Mouse (Mus musculus) CD4-positive, CD25-positive, alpha-beta regulatory T cell, adult 4 months (primary cell): ENCODE measurements around the gene Pafah1b3. TPM values are rescaled to one million over a fixed set of nuclear protein-coding genes. Genes with fewer than 3 reads are reported as not detected.

Experiments
- ATAC-seq: one replicate; pipeline ENCODE4 v1.8.0; 2017
- polyA plus RNA-seq, 2 experiments: library from polyadenylated mRNA; unstranded; fragments of 100-300 nt; shearing (Covaris generic); gene quantifications; one replicate each; pipeline ENCODE4 v1.2.1; 2017

Pafah1b3 gene
- polyA plus RNA-seq, 2 experiments from 2014 or later = 23.6 to 42.6 TPM

DNA sequence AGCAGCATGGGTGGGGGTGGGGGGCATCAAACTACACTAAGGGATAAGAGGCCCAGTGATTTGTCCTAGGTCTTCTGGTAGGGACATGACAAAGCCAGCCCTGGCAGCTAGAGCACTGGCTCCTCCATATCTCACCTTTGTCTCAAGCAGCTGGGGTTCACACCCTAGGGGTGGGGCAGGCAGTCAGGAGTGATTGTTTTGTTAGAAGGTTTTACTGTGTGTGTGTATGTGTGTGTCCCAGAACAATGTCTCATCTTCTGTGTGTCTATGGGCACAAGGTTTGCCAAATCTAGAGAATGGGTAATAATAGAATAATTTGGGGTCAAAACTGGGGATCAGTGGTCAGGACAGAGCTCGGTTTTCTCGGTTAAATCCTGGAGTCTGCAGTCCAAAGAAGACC lies 7.7 kb upstream of the Pafah1b3 start:
- ATAC-seq = no peak

- ATAC-seq = no peak
Observed at GRCm38 (mm10) chr7:25303685-25304006, 5.9 kb upstream of the Pafah1b3 start.

GRCm38 (mm10) chr7:25303003-25303684 lies 5.4 kb upstream of the Pafah1b3 start:
- ATAC-seq = no peak

GRCm38 (mm10) chr7:25301063-25301462 lies 3.3 kb upstream of the Pafah1b3 start, which contains the start of gene Prr19:
Prr19 (plus strand) TSS chr7:25301411.
- ATAC-seq = no peak

DNA sequence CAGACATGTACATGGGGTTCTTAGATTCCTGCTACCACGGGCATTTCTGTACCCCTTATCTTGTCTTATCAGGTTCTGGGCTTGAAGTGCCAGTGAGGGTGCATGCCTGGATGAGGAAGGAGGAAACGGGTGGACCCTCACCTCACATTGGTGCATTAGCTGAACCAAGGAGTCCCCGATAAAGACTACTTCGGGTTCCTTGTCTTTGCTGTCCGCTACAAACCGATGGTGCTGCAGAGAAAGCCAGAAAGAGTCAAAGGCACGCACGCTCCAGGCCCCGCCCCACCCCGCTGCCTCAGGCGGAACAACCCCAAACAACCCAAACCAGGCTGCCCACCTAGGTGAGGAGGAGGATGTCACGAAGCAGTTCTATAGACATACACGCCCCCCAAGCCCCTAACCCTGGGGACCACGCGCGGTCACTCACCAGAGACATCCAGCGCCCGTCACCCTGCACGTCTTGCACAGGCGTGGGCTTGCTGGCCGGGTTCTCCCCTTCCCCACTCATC lies 787 bp downstream of the Pafah1b3 start:
- peak; percentile 48 for ATAC-seq

DNA sequence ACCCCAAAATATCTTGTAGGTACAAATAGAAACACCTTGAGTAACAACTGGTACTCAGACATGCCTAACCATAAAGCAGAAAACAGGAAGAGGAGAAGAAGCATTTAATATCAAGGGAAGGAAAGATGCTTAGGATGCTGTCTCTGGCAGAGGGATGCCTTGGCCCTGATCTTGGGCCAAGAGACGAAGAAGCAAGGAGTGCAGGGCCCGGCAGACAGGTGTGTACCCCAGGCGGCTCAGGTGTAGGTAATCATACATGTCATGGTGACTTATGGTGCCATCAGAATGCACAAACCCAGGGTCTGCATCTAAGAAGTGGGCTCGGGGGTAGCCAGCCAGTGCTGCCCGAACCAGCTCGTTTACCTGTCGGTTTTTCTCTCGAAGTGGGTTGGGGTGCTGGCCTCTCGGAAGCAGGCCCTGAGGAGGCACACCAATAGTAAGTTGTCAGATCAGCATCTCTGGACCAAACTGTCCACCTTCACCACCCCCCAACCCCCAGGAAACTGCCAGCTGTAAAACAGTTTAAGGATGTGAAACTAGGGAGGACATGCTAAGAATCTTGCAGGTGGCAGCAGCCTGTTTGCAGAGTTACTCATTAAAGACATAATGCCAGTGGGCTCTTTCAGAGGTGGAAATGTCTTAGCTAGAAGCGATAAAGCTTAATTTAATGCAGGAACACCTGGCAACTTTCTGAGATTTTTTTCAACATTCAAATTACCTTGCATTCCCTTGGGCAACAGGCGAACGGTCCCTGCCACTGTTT lies 2.6 kb downstream of the Pafah1b3 start:
- ATAC-seq = no peak

- ATAC-seq = no peak
Observed at GRCm38 (mm10) chr7:25294495-25294894, 3.3 kb downstream of the Pafah1b3 start.

DNA sequence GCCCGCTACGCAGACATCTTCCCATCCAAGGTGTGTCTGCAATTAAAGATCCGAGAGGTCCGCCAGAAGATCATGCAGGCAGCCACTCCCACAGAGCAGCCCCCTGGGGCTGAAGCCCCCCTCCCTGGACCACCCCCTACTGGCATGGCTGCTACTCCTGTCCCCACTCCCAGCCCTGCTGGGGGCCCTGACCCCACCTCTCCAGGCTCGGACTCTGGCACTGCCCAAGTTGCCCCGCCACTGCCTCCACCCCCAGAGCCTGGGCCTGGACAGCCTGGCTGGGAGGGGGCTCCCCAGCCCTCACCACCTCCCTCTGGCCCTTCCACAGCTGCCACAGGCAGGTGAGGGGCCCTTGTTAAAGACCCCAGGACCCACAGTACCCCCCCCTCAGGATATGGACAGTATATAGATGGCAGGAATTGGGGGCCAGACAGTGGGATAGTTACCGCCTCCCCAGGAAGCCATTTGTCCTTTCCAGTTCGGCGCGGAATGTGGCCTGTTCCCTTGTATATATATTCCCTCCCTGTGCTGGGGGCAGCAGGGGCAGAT lies 4.5 kb downstream of the Pafah1b3 start:
- ATAC-seq = no peak

DNA sequence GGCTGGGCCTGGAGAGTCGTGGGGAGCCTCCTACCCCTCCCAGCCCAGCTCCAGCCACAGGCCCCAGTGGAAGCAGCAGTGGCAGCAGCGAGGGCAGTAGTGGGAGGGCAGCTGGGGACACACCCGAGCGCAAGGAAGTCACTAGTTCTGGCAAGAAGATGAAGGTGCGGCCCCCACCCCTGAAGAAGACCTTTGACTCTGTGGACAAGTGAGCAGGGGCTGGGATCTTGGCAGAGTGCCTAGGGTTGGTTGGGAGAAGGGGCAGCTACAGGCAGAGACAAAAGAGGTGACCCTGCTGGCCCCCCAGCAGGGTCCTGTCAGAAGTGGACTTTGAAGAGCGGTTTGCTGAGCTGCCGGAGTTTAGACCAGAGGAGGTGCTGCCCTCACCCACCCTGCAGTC lies 5.7 kb downstream of the Pafah1b3 start:
- no peak for ATAC-seq

- ATAC-seq = no peak
Observed at GRCm38 (mm10) chr7:25290911-25291310, 6.9 kb downstream of the Pafah1b3 start.

DNA sequence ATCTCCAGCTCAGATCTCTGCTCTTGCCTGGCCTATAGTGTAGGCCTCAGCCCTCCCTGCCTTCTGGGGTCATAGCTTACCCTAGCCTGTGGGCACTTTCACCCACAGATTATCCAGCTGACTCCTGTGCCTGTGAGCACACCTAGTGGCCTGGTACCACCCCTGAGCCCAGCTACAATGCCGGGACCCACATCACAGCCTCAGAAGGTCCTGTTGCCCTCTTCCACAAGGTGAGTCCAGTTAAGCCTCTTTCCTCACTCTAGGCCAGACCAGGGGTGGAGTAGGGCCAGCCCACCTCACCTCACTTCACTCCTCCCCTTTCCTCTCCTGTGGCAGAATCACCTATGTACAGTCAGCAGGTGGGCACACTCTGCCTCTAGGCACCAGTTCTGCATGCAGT lies 7.3 kb downstream of the Pafah1b3 start:
- no peak for ATAC-seq

DNA sequence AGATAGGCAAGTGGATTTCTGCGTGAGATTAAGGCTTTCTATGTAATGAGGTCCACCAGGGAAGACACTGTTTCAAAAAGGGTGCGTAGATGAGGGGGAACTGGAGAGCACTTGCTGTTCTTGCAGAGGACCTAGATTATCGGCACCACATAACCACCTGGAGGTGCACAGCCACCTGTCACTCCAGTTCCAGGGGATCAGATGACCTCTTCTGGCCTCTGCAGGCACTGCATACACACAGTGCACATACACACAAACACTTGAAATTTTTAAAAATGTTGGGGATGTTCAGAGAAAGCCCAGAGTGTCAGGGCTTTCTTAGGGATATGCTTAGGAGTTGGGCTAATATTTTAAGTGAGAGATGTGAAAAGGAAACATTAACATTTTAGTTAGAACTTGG lies 7.9 kb downstream of the Pafah1b3 start:
- ATAC-seq = no peak

- ATAC-seq = no peak
Observed at GRCm38 (mm10) chr7:25288721-25289120, 9.1 kb downstream of the Pafah1b3 start.

- ATAC-seq = no peak
Observed at GRCm38 (mm10) chr7:25288011-25288410, 9.8 kb downstream of the Pafah1b3 start.

DNA sequence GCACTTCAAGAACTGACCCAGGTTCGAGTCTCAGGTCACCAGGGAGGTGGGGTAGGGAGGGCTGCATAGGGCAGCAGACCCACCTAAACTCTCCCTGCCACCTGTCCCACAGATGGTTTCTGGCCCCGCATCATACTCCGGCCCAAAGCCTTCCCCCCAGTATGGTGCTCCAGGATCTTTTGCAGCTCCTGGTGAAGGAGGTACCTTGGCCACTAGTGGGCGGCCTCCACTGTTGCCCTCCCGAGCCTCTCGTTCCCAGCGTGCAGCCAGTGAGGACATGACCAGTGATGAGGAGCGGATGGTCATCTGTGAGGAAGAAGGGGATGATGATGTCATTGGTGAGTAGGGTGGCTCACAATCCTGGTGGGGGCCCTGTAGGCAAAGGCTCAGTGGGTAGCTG lies 10.8 kb downstream of the Pafah1b3 start:
- ATAC-seq = no peak

DNA sequence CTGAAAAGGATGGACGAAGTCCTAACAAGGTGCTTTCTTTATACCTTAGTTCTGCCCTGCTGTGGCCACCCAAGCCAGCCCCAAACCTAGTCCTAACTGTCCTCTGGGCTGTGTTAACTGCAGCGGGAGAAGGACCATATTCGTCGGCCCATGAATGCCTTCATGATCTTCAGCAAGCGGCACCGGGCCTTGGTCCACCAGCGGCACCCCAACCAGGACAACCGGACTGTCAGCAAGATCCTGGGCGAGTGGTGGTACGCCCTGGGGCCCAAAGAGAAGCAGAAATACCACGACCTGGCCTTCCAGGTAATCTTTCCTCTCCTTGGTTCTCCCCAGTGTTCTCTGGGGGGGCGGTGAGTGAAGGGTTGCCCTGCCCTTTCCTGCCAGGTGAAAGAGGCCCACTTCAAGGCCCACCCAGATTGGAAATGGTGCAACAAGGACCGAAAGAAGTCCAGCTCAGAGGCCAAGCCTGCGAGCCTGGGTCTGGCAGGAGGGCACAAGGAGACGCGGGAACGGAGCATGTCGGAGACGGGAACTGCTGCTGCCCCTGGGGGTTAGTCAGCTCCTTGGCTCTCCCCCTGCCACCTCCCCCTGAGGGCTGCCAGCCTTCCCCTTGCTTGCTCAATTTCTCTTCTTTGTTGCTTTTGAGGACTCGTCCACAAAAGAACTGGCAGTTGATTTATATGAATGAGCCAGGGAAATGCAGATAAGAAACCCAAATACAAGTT lies 12.1 kb downstream of the Pafah1b3 start:
- no peak for ATAC-seq

DNA sequence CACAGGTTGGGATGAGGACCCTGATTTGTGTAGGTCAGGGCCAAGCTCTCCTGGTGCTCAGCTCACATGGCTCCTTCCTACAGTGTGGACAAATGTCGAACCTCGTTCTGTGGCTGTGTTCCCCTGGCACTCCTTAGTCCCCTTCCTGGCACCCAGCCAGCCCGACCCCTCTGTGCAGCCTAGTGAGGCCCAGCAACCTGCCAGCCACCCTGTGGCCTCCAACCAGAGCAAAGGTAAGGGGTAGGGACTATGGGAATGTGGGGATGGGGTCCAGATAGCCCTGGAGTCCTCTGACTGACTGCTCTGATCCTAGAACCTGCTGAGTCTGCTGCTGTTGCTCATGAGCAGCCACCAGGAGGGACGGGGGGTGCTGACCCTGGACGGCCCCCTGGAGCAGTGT lies 13.0 kb downstream of the Pafah1b3 start:
- ATAC-seq = no peak

GRCm38 (mm10) chr7:25284171-25284570 lies 13.6 kb downstream of the Pafah1b3 start:
- no peak for ATAC-seq

- no peak for ATAC-seq
Observed at GRCm38 (mm10) chr7:25283637-25284036, 14.1 kb downstream of the Pafah1b3 start.

- ATAC-seq = no peak
Observed at GRCm38 (mm10) chr7:25282731-25283211, 15.0 kb downstream of the Pafah1b3 start.

GRCm38 (mm10) chr7:25281734-25282601 lies 15.8 kb downstream of the Pafah1b3 start:
- ATAC-seq = peak; percentile 75

DNA sequence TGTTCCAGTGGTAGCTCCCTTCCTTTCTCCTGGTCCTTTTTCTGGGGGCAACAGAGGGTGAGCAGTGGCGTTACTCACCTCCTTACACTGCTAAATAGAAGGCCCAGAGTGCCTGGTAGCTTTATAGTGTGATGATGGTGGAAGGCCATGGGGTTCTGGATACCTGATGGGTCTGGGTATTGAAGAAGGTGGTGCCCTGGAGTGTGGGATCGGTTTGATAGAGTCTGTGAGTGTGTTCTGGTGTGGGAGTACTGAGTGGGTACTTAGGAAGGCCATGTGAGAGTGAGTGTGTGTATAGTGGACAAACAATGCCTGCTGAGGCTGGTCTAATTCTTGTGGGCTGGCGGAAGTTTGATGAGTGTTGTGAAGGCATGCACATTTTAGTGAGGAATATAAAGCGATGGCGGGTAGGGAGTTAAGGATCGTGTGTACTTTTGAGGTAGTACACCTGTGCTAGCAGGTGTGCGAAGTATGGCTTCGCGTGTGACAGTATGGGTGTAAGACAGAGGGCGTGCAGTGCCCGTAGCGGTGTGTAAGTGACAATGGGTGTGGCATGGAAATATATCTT lies 16.5 kb downstream of the Pafah1b3 start:
- peak; percentile 16 for ATAC-seq
